9 mouse cellular contexts compared by ENCODE assay signal in genomic region chr2:4562373-4562772, GRCm38 (mm10).
DNase-seq lines count a peak whose midpoint lies in the region; ATAC-seq and TF ChIP-seq lines count a peak whose summit lies in the region.
"Had no signal": no experiment of that assay in that cellular context is flagged by ENCODE, and none has a peak within 500 bp of the region (broad histone marks: within the 10 kb centered on the region; RNA-seq: fewer than 3 reads in every experiment).

No protein-coding gene starts in this region.

- no peak overlapping the region for H3K27ac ChIP-seq in forebrain, embryonic 13.5 days
- no peak overlapping the region for H3K27ac ChIP-seq in limb, embryonic 14.5 days (replicated peaks; ENCODE audit: low read depth, low read length)
- H3K27ac ChIP-seq in stomach, embryonic 14.5 days (ENCODE audit: low read length) = no peak overlapping the region

- 79% methylated on average over 3 of the region's 3 CpGs for WGBS in forebrain, embryonic 13.5 days
- WGBS in limb, embryonic 14.5 days = 58% methylated on average over 3 of the region's 3 CpGs
- 65% methylated on average over 3 of the region's 3 CpGs for WGBS in stomach, embryonic 14.5 days

- H3K4me2 ChIP-seq in forebrain, embryonic 13.5 days = peak overlapping the region; percentile 77
- peak overlapping the region; percentile 71 for H3K4me2 ChIP-seq in limb, embryonic 14.5 days (replicated peaks; ENCODE audit: low read depth, low read length, severe bottlenecking)
- H3K4me2 ChIP-seq in stomach, embryonic 14.5 days (replicated peaks; ENCODE audit: low read depth, low read length) = peak overlapping the region; percentile 76

- no peak for DNase-seq in limb, embryonic 14.5 days (ENCODE audit: low spot score)
- no peak for DNase-seq in thymus, postnatal 36 days
- no peak for DNase-seq in embryo, embryonic 10.5 days (ENCODE audit: low spot score)
- no peak for DNase-seq in cerebellum, adult 9-10 months
- DNase-seq: lung, postnatal 10 days had no signal

- H3K4me1 ChIP-seq in megakaryocyte, embryonic 14.5 days = peaks cover 81% of the 10 kb centered on the region
- H3K4me1 ChIP-seq in forebrain, embryonic 13.5 days = peaks cover 69% of the 10 kb centered on the region
- H3K4me1 ChIP-seq in limb, embryonic 14.5 days (ENCODE audit: control insufficient read depth, insufficient read depth, low read length) = peaks cover 49% of the 10 kb centered on the region
- peaks cover 32% of the 10 kb centered on the region for H3K4me1 ChIP-seq in stomach, embryonic 14.5 days (ENCODE audit: control insufficient read depth, insufficient read depth, low read length)

- peak overlapping the region; percentile 80 for H3K9ac ChIP-seq in forebrain, embryonic 13.5 days
- no peak overlapping the region for H3K9ac ChIP-seq in limb, embryonic 14.5 days (ENCODE audit: low read depth, low read length, severe bottlenecking)
- H3K9ac ChIP-seq in stomach, embryonic 14.5 days (replicated peaks; ENCODE audit: low read depth, low read length) = no peak overlapping the region

- H3K36me3 ChIP-seq in megakaryocyte, embryonic 14.5 days (replicated peaks; ENCODE audit: low read length) = peaks cover 50% of the 10 kb centered on the region
- peaks cover 20% of the 10 kb centered on the region for H3K36me3 ChIP-seq in forebrain, embryonic 13.5 days (ENCODE audit: poor library complexity, severe bottlenecking)
- H3K36me3 ChIP-seq in limb, embryonic 14.5 days (ENCODE audit: control insufficient read depth, insufficient read depth, low read length) = peaks cover 34% of the 10 kb centered on the region
- H3K36me3 ChIP-seq in stomach, embryonic 14.5 days (ENCODE audit: control insufficient read depth, insufficient read depth, low read length) = peaks cover 8% of the 10 kb centered on the region; the same call in 1 of the 2 replicates

- ATAC-seq in megakaryocyte, adult 5-6 weeks (ENCODE audit: poor library complexity, severe bottlenecking) = no peak
- no peak for ATAC-seq in forebrain, embryonic 13.5 days
- ATAC-seq in limb, embryonic 14.5 days (ENCODE audit: low FRiP score, low read depth) = no peak
- no peak for ATAC-seq in stomach, embryonic 14.5 days (ENCODE audit: insufficient number of reproducible peaks, insufficient read depth, low FRiP score, low read depth)

- no peaks in the 10 kb centered on the region for H3K27me3 ChIP-seq in megakaryocyte, embryonic 14.5 days (replicated peaks)
- no peaks in the 10 kb centered on the region for H3K27me3 ChIP-seq in forebrain, embryonic 13.5 days
- no peaks in the 10 kb centered on the region for H3K27me3 ChIP-seq in limb, embryonic 14.5 days (ENCODE audit: control insufficient read depth, insufficient read depth, low read length)
- H3K27me3 ChIP-seq in stomach, embryonic 14.5 days (ENCODE audit: control insufficient read depth, insufficient read depth, low read length) = no peaks in the 10 kb centered on the region

- TF ChIP-seq POLR2A in limb, embryonic 14.5 days (IDR thresholded peaks at IDR 0.05; ENCODE audit: borderline replicate concordance, extremely low read depth, insufficient read depth, insufficient read length) = no peak

- H3K4me3 ChIP-seq in megakaryocyte, embryonic 14.5 days (replicated peaks) = peak overlapping the region; percentile 98
- H3K4me3 ChIP-seq in forebrain, embryonic 13.5 days = peak overlapping the region; percentile 50
- H3K4me3 ChIP-seq in limb, embryonic 14.5 days (replicated peaks; ENCODE audit: low read length) = peak overlapping the region; percentile 46
- peak overlapping the region; percentile 39; the same call in 1 of the 2 replicates for H3K4me3 ChIP-seq in stomach, embryonic 14.5 days (ENCODE audit: low read depth, low read length)

- no peaks in the 10 kb centered on the region for H3K9me3 ChIP-seq in megakaryocyte, embryonic 14.5 days
- no peaks in the 10 kb centered on the region for H3K9me3 ChIP-seq in forebrain, embryonic 13.5 days (replicated peaks)
- H3K9me3 ChIP-seq in limb, embryonic 14.5 days (ENCODE audit: control insufficient read depth, low read length) = no peaks in the 10 kb centered on the region
- H3K9me3 ChIP-seq in stomach, embryonic 14.5 days (ENCODE audit: control insufficient read depth, low read depth, low read length) = no peaks in the 10 kb centered on the region

Comparison
In these comparisons a context has a peak if more than half of its experiments do, and no peak if none do; other contexts are left out.
1. H3K4me3 ChIP-seq: peak in every context shown above with its lines; median percentile 98 in megakaryocyte, embryonic 14.5 days; 50 in forebrain, embryonic 13.5 days; 46 in limb, embryonic 14.5 days; 39 in stomach, embryonic 14.5 days.